Mouse (Mus musculus): ENCODE data around the gene Adora3. TPM values are rescaled to one million over a fixed set of nuclear protein-coding genes. Genes with fewer than 3 reads are reported as not detected.

The Adora3 gene
- total RNA-seq, 4 experiments from 2014 or later: 1.3 to 2.5 (median 1.6) TPM

GRCm38 (mm10) chr3:105928781-105929180 lies 58.1 kb downstream of the Adora3 start:
- no peak for DNase-seq (ENCODE audit: low spot score in 2 of 2)

GRCm38 (mm10) chr3:105929821-105930220 lies 59.2 kb downstream of the Adora3 start:
- no peak for DNase-seq (ENCODE audit: low spot score in 2 of 2)

- no peak for DNase-seq (ENCODE audit: low spot score in 2 of 2)
Observed at GRCm38 (mm10) chr3:105931095-105931494, 60.4 kb downstream of the Adora3 start.

GRCm38 (mm10) chr3:105932240-105933071 lies 61.8 kb downstream of the Adora3 start, which contains the start of gene I830077J02Rik:
I830077J02Rik (minus strand) TSS chr3:105932664.
- no peak for DNase-seq (ENCODE audit: low spot score in 2 of 2)

GRCm38 (mm10) chr3:105933926-105934325 lies 63.3 kb downstream of the Adora3 start:
- DNase-seq (ENCODE audit: low spot score in 2 of 2): peak in 1 of 2 experiments; percentile 17

- DNase-seq (ENCODE audit: low spot score in 2 of 2): no peak
Observed at GRCm38 (mm10) chr3:105935033-105935432, 64.4 kb downstream of the Adora3 start.

- DNase-seq (ENCODE audit: low spot score in 2 of 2): no peak
Observed at GRCm38 (mm10) chr3:105936111-105936510, 65.5 kb downstream of the Adora3 start.

- no peak for DNase-seq (ENCODE audit: low spot score in 2 of 2)
Observed at GRCm38 (mm10) chr3:105951348-105951747, 80.7 kb downstream of the Adora3 start.

- no peak for DNase-seq (ENCODE audit: low spot score in 2 of 2)
Observed at GRCm38 (mm10) chr3:105957235-105957634, 86.6 kb downstream of the Adora3 start.

- no peak for DNase-seq (ENCODE audit: low spot score in 2 of 2)
Observed at GRCm38 (mm10) chr3:105958204-105958603, 87.5 kb downstream of the Adora3 start.

Other genes with a start within 250 kb of the Adora3 start
- 10 to 100 TPM; 12.9 to 14.6 (median 13.5) TPM for gene Ddx20, start 183.3 kb upstream of the Adora3 start, total RNA-seq (2022)
- 10 to 100 TPM; 88.1 to 95.4 (median 93.2) TPM for gene Inka2, start 166.3 kb upstream of the Adora3 start, total RNA-seq (2022)
- gene Rap1a, start 69.5 kb upstream of the Adora3 start, total RNA-seq (2022): 10 to 100 TPM; 68.6 to 76.2 (median 74.4) TPM
- not detected for gene Tmigd3, start within 50 bp of the Adora3 start, total RNA-seq (2022)
- gene I830077J02Rik, start 61.8 kb downstream of the Adora3 start, total RNA-seq (2022): 1 to 10 TPM; 1.1 to 2.7 (median 1.4) TPM
- gene Wdr77, start 88.5 kb downstream of the Adora3 start, total RNA-seq (2022): 10 to 100 TPM; 45.0 to 54.3 (median 52.6) TPM
- 100 to 1,000 TPM; 248 to 269 (median 257) TPM for gene Atp5f1, start 89.2 kb downstream of the Adora3 start, total RNA-seq (2022)
- 1 to 10 TPM; 1.7 to 3.3 (median 2.1) TPM for gene Ovgp1, start 102.9 kb downstream of the Adora3 start, total RNA-seq (2022)
- gene Pifo, start 143.8 kb downstream of the Adora3 start, total RNA-seq (2022): 1 to 10 TPM in 1 of 4 experiments, under 1 TPM in 3; 0.42 to 1.0 (median 0.47) TPM
- not detected for gene Chil5, start 162.0 kb downstream of the Adora3 start, total RNA-seq (2022)
- 1 to 10 TPM; 1.0 to 2.3 (median 2.0) TPM for gene Chia1, start 242.4 kb downstream of the Adora3 start, total RNA-seq (2022)

All from left cerebral cortex, adult 8-10 months (tissue).